Mouse (Mus musculus): Measurements from ENCODE around the gene Rin2.

- no peak for TF ChIP-seq CTCF (IDR thresholded peaks at IDR 0.05; ENCODE audit: low read depth, low read length)
- TF ChIP-seq GATA1 (IDR thresholded peaks at IDR 0.05; ENCODE audit: borderline replicate concordance, low read length) = no peak
- TF ChIP-seq TAL1 (conservative IDR thresholded peaks at IDR 0.05; ENCODE audit: low read depth, low read length) = no peak
- no peak for TF ChIP-seq POLR2AphosphoS5 (IDR thresholded peaks at IDR 0.05; ENCODE audit: insufficient replicate concordance, low read depth, low read length)
Measured at GRCm38 (mm10) chr2:145825221-145825620, 150.2 kb downstream of the Rin2 start.

Data from G1E (cell line).